29 mouse cellular contexts compared by ENCODE assay signal in the genomic region with DNA sequence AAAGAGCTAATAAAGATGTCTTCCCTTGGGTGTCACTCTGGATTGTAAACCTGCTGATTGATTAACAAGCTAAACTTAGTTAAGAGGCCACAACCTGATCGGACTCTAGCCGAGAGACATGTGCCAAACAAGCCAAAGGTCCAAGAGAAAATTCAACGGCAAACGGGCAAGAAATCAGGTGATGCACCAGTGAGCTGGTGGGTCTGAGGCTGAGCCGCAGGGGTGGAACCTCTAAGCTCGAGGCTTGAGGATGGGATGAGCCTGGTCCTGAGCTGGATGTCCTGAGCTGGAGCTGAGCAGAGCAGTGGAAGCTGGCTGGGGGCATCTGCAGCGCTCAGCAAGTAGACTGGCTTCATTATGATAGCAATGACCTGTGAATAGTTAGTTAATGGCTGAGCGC. TPM values are rescaled to one million over a fixed set of nuclear protein-coding genes. Genes with fewer than 3 reads are reported as not detected.
DNase-seq lines count a peak whose midpoint lies in the region; ATAC-seq lines count a peak whose summit lies in the region.
"Had no signal": no experiment of that assay in that cellular context is flagged by ENCODE, and none has a peak within 500 bp of the region (broad histone marks: within the 10 kb centered on the region; RNA-seq: fewer than 3 reads in every experiment).

No protein-coding gene starts in this region.

- peaks cover 12% of the 10 kb centered on the region for H3K36me3 ChIP-seq in kidney, embryonic 15.5 days
- no peaks in the 10 kb centered on the region for H3K36me3 ChIP-seq in midbrain, embryonic 11.5 days (ENCODE audit: control insufficient read depth, insufficient read depth, low read length)
- H3K36me3 ChIP-seq in midbrain, embryonic 10.5 days = peaks cover 13% of the 10 kb centered on the region

- DNase-seq in kidney, adult 11 months = peak; percentile 85
- DNase-seq in midbrain, embryonic 11.5 days (ENCODE audit: low spot score, missing footprints) = peak; percentile 56
- no peak for DNase-seq in midbrain, embryonic 10.5 days (ENCODE audit: low spot score)
- DNase-seq in kidney, postnatal 25 days = peak; percentile 57 to 87
- no peak for DNase-seq in layer of hippocampus, adult 8-10 months (ENCODE audit: low spot score in 2 of 2)
- DNase-seq in lung, adult 18-20 months = no peak
- DNase-seq: adrenal gland, postnatal 10 days; cerebellum, adult 8-10 months; cerebellum, postnatal 25 days; forebrain, postnatal 0 days; heart, postnatal 14 days; liver; lung, adult 2 months; lung, postnatal 10 days; retina, postnatal 1 day; right cerebral cortex, postnatal 25 days; spleen, adult 18-20 months; thymus, postnatal 36 days had no signal

- H3K4me1 ChIP-seq in kidney, embryonic 15.5 days = peaks cover 15% of the 10 kb centered on the region
- H3K4me1 ChIP-seq in midbrain, embryonic 11.5 days (ENCODE audit: control insufficient read depth, insufficient read depth, low read length) = peaks cover 12% of the 10 kb centered on the region
- peaks cover 20% of the 10 kb centered on the region for H3K4me1 ChIP-seq in midbrain, embryonic 10.5 days

- no peak overlapping the region for H3K27ac ChIP-seq in kidney, embryonic 15.5 days
- no peak overlapping the region for H3K27ac ChIP-seq in midbrain, embryonic 11.5 days (ENCODE audit: low read depth, low read length)
- no peak overlapping the region for H3K27ac ChIP-seq in midbrain, embryonic 10.5 days (replicated peaks)
- H3K27ac ChIP-seq: embryonic facial prominence, embryonic 10.5 days; embryonic facial prominence, embryonic 15.5 days; forebrain, embryonic 12.5 days; hindbrain, embryonic 10.5 days; hindbrain, embryonic 15.5 days; layer of hippocampus, adult 2 months; macrophage; midbrain, embryonic 15.5 days; neural tube, embryonic 15.5 days had no signal

- no peak overlapping the region for H3K4me2 ChIP-seq in kidney, embryonic 15.5 days
- no peak overlapping the region for H3K4me2 ChIP-seq in midbrain, embryonic 11.5 days
- H3K4me2 ChIP-seq: embryonic facial prominence, embryonic 15.5 days; forebrain, embryonic 12.5 days; hindbrain, embryonic 15.5 days; midbrain, embryonic 15.5 days; neural tube, embryonic 15.5 days had no signal

- 37% methylated on average over 8 of the region's 8 CpGs for WGBS in kidney, embryonic 15.5 days
- WGBS in midbrain, embryonic 11.5 days = 85% methylated on average over 8 of the region's 8 CpGs
- WGBS in midbrain, embryonic 10.5 days = 93% methylated on average over 8 of the region's 8 CpGs

- no peak for ATAC-seq in kidney, embryonic 15.5 days (replicated peaks; ENCODE audit: low FRiP score)
- no peak for ATAC-seq in midbrain, embryonic 11.5 days (ENCODE audit: low FRiP score)
- ATAC-seq: forebrain, postnatal 0 days; midbrain, embryonic 15.5 days; Patski had no signal

- H3K9me3 ChIP-seq in kidney, embryonic 15.5 days (replicated peaks) = no peaks in the 10 kb centered on the region
- H3K9me3 ChIP-seq in midbrain, embryonic 11.5 days (ENCODE audit: control insufficient read depth, low read length) = no peaks in the 10 kb centered on the region
- H3K9me3 ChIP-seq in midbrain, embryonic 10.5 days (replicated peaks) = no peaks in the 10 kb centered on the region
- H3K9me3 ChIP-seq: embryonic facial prominence, embryonic 10.5 days; embryonic facial prominence, embryonic 15.5 days; forebrain, embryonic 12.5 days; hindbrain, embryonic 15.5 days; midbrain, embryonic 15.5 days; neural tube, embryonic 15.5 days had no signal

- H3K4me3 ChIP-seq in kidney, embryonic 15.5 days (replicated peaks) = no peak overlapping the region
- no peak overlapping the region for H3K4me3 ChIP-seq in midbrain, embryonic 11.5 days (ENCODE audit: low read depth, low read length)
- no peak overlapping the region for H3K4me3 ChIP-seq in midbrain, embryonic 10.5 days
- H3K4me3 ChIP-seq: embryonic facial prominence, embryonic 10.5 days; embryonic facial prominence, embryonic 15.5 days; forebrain, embryonic 12.5 days; hindbrain, embryonic 10.5 days; hindbrain, embryonic 15.5 days; layer of hippocampus, adult 2 months; midbrain, embryonic 15.5 days; neural tube, embryonic 15.5 days had no signal

- no peaks in the 10 kb centered on the region for H3K27me3 ChIP-seq in kidney, embryonic 15.5 days
- H3K27me3 ChIP-seq in midbrain, embryonic 11.5 days (ENCODE audit: control insufficient read depth, insufficient read depth, low read length) = no peaks in the 10 kb centered on the region
- H3K27me3 ChIP-seq in midbrain, embryonic 10.5 days (ENCODE audit: low read depth, poor library complexity, severe bottlenecking) = no peaks in the 10 kb centered on the region; the same call in 1 of the 2 replicates
- H3K27me3 ChIP-seq: embryonic facial prominence, embryonic 15.5 days; hindbrain, embryonic 15.5 days; midbrain, embryonic 15.5 days; neural tube, embryonic 15.5 days; Patski had no signal

- no peak overlapping the region for H3K9ac ChIP-seq in kidney, embryonic 15.5 days
- no peak overlapping the region for H3K9ac ChIP-seq in midbrain, embryonic 11.5 days (ENCODE audit: low read length)
- H3K9ac ChIP-seq: embryonic facial prominence, embryonic 15.5 days; forebrain, embryonic 12.5 days; forebrain, postnatal 0 days; hindbrain, embryonic 15.5 days; midbrain, embryonic 15.5 days; neural tube, embryonic 15.5 days had no signal

RNA-seq across cellular contexts. Expression of a gene that starts 51.6 kb away (rescaled TPM):
- polyA plus RNA-seq in kidney, embryonic 15.5 days (2015; fragmentation: Nextera tagmentation; extraction: Ambion mirVana) = 7.0 and 8.5 TPM in 2 replicates
- 7.8 and 8.2 TPM in 2 replicates for polyA plus RNA-seq in midbrain, embryonic 11.5 days (2014; fragmentation: Nextera tagmentation; extraction: Ambion mirVana)
- 6.4 and 9.1 TPM in 2 replicates for polyA plus RNA-seq in midbrain, embryonic 10.5 days (2016; fragmentation: Nextera tagmentation; extraction: Ambion mirVana)
- total RNA-seq in layer of hippocampus, adult 8-10 months (2022) = 10 to 100 TPM; 34.8 to 56.1 (median 42.5) TPM

RNA-seq across cellular contexts. Expression of a gene that starts 51.6 kb away (rescaled TPM):
- polyA plus RNA-seq in kidney, embryonic 15.5 days (2015; fragmentation: Nextera tagmentation; extraction: Ambion mirVana) = 100 and 101 TPM in 2 replicates
- polyA plus RNA-seq in midbrain, embryonic 11.5 days (2014; fragmentation: Nextera tagmentation; extraction: Ambion mirVana) = 166 and 176 TPM in 2 replicates
- 160 and 170 TPM in 2 replicates for polyA plus RNA-seq in midbrain, embryonic 10.5 days (2016; fragmentation: Nextera tagmentation; extraction: Ambion mirVana)
- total RNA-seq in layer of hippocampus, adult 8-10 months (2022) = 10 to 100 TPM; 54.8 to 59.6 (median 56.1) TPM

Comparison
In these comparisons a context has a peak if more than half of its experiments do, and no peak if none do; other contexts are left out.
1. DNase-seq: peak in kidney, adult 11 months (single experiment), midbrain, embryonic 11.5 days (single experiment) and kidney, postnatal 25 days (2 of 2); none in midbrain, embryonic 10.5 days (single experiment), layer of hippocampus, adult 8-10 months (0 of 2) and lung, adult 18-20 months (0 of 2).